Mouse (Mus musculus) thymus, postnatal 10 days (tissue): ENCODE data around the gene Rad23b.
"Not testable (repeated sequence)": the region's sequence is repeated elsewhere in the genome, so short reads cannot be mapped to it uniquely, and the experiment has no call there.

ENCODE experiments used
- DNase-seq, 2 experiments: peaks; one replicate each; pipeline ENCODE4 v3.0.0; 2021; ENCODE audit warnings: low spot score in 2 of 2

Rad23b gene

DNA sequence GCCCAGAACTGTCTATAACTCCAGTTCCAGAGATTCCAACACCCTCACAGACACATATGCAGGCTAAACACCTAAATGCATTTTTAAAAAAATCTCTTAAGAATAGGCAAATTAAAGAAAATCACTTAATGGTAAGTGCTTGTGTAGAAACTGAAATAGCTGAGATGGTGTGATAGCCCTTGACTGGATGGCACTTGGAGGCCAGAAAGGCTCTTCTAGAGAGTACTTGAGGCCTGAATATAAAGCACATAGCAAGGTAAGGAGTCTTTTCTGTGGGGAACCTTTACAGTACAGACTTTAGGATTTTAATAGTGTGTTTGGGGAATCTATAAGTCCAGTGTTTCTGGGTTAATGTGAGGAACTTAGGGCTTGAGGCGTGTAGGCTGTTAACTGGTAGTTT lies 4.2 kb downstream of the Rad23b start:
- no peak for DNase-seq

DNA sequence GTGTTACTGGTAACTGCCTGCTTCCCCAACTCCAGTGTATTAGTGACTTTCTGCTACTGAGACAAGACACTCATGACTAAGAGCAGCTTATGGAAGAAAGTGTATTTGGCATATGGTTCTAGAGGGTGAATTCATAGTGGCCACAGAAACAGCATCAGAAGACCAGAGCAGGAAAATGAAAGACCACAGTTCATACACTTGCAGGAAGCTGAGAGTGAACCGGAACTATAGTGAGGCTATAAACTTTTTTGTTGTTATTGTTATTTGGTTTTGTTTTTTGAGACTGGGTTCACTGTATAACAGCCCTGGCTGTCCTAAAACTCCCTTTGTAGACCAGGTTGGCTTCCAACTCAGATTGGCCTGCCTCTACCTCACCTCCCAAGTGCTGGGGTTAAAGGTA lies 6.0 kb downstream of the Rad23b start:
- no peak for DNase-seq

DNA sequence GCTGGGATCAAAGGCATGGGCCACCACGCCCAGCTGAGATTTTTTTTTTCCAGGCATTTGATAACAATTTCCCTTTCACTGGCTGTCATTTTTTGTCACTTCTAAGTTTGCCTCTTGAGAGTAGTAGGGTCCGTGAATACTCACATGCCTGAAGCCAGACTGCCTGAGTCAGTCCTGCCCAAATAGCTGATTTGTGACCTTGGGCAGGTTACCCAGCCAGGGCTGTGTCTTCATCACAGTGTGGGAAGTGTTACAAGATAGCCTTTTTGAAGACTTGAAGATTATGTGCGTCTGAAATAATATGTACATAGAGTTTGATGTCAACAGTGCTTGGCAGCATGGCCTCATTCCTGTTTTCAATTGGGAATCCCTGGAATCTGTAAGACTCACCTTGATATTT lies 6.9 kb downstream of the Rad23b start:
- DNase-seq = no peak

DNA sequence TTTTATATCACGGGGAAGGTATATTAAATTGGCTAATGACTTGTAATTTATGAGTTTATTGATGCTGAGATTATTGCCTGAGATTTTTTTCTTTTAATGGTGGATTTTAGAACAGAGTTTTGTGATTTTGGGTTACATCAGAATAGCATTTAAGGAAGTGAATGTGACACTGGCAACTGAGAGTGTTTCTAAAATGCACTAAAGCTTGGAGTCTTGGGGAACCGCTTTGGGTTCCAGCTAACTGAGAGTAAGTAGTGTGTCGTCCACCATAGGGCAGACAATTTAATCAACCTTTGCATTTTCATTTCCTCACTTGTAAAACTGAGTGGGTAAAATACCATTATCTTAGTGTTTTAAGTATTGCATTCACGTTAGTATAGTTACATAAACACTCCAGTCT lies 14.0 kb downstream of the Rad23b start:
- no peak for DNase-seq

DNA sequence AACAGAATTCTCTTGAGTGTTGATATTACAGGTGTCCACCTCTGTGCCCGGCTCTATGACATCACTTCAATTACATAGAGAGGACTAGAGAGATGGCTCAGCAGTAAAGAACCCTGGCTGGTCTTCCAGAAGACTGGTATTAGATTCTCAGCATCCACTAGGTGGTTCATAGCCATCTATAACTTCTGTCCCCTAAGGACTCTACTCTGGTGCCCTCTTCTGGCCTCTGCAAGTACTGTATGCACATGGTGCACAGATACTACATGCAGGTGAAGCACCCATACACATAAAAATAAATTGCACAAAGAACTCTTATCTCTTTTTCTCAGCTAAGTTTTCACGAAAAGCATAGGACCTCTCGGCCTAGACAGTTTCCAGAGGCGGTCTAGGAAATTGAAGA lies 14.5 kb downstream of the Rad23b start:
- peak; percentile 38 to 54 for DNase-seq

DNA sequence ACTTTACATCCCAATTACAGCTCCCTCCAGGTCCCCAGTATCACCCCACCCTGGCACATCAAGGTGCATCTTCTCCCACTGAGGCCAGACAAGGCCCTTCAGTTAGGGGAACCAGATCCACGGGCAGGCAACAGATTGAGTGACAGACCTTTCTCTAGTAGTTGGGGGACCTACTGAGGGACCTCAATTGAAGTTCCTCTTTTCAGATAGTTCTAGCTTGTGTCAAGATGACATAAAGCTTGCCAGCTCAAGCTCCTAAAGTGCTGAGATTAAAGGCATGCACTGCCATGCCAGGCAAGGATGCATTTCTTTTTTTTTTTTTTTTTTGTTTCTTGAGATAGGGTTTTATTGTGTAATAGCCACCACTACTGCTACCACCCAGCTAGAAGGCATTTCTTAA lies 16.2 kb downstream of the Rad23b start:
- no peak for DNase-seq

DNA sequence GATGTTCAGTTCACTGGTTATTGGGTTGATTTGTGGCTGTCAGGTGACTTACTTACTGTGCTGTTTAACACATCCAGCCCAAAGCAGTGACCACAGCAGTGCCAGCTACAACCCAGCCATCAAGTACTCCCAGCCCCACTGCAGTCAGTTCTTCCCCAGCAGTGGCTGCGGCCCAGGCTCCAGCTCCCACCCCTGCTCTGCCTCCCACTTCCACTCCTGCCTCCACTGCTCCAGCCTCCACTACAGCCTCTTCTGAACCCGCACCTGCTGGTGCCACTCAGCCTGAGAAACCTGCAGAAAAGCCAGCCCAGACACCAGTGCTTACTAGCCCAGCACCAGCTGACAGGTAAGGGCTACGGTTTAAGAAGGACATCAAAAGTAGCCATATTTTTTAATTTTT lies 20.3 kb downstream of the Rad23b start:
- no peak for DNase-seq

DNA sequence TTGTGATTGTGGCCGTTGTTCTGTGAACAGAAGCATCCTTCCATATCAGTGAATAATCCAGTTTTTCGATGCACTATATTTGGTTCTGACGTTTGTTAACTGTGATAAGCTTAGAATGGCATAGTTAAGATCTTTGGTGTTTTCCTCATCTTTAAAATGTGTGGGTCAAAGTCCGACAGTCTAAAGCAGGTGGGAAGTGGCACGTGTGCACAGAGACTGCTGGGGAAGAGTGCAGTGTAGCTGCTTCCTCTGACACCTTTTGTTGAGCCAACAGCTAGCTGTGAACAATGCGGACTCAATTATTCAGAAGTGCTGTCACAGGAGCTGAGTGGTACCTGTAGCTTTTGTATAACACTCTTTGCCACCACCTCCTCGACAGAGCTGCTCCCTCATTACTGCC lies 21.5 kb downstream of the Rad23b start:
- no peak for DNase-seq

DNA sequence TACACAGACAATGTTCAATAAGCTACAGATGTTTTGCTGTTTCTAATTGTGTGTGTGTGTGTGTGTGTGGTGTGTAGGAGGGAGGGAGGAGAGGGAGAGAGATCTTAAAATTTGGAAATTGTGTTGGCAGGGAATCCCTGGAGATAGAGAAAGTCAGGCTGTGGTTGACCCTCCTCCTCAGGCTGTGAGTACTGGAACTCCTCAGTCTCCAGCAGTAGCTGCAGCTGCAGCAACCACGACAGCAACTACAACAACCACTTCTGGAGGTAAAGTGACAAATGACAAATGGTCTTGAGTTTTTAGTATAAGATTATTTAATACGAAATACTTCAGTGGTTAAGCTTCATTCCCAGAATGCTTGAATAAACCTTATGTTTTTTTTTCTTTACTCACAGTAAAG lies 32.5 kb downstream of the Rad23b start:
- DNase-seq = no peak

DNA sequence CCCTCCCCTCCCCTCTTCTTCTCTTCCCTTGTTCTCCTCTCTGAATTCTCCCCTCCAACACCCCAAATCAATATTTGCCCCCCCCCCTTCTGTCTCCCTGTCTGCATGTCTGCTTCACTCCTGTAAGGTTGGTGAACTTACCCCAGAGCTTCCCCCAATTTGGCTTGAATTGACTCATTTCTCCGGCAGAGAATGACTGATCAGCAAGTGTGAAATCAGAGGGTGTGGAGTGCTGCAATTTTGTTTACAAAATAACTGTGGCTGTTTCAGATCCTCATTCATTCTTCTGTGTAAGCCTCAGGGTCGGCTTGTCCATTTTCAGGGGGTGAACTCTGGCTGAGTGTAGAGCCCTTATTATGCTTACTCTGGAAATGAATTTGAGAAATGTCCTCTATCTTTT lies 36.9 kb downstream of the Rad23b start:
- no peak for DNase-seq

DNA sequence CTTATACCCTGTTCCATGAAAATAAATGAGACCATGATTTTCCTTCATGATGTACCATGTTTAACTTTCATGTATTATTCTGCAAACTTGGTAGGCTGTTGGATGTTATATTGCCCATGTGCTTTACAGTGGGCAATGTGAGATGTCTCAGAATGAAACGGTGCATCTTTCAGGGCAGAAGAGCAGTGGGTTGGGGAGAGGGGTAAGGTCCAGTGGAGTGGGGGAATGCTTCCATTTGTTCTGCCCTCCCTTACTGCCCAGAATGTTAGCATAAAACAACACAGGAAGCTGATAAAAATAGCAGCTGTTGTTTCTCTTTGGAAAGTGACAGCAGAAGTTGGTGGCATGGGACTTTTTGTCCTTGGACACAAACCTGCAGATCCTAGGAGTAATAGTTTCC lies 41.6 kb downstream of the Rad23b start:
- DNase-seq = no peak

DNA sequence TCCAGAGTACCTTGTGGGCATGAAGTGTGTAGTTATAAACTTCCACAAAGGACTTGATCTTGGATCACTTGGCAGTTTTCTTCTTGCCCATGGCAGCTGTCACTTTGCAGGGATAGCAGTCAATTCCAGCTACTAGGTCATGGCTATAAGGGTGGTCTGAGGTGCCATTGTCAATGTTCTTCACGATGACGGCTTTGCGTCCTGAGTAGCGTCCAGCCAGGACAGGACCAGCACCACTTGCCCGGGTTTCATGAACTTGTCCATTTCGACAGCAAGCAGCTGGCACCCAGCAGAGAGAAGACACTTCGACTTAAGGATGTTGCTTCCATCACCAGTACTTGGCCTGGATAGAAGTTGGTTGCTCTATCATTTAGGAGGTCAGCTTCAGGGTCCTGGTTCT lies 42.6 kb downstream of the Rad23b start:
- DNase-seq = no peak

DNA sequence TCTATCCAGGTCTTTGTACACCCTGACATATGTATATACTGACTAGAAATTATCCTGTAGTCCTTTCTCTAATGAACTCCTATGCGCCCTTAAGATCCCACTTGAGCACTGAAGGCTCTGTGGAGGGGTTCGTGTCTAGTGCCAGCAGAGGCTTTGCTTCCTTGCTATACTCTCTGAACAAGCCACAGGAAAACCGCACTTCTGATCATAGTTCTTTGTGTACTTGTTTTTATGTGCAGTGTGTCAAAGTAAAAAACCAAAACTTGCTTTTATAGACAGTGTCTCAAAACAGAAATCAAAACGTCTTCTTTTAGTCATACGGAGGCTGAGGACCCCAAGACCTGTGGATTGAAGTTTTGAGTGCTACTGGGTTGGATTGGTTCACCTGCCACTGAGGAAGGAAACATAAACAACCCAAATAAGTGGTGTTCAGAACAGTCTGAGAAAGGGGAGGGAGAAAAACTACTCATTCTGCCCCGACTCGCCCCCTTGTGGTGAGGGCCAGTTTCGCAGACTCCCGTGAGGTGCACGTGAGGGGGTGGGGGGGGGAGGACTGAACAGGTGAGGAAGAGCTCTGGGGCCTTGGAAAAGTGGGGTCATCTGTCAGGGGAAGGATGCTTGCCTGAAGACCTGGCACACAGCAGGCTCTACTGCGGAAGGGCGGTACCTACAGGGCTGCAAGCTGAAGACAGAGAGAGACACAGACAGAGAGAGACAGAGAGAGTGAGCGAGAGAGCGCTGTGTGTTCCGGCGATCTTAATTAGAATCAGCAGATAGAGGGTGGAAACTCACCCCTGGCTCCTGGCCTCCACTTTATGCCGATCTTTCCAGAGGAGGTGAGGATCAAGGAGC lies 48.3 kb downstream of the Rad23b start:
- peak in 1 of 2 experiments; percentile 61 for DNase-seq

DNA sequence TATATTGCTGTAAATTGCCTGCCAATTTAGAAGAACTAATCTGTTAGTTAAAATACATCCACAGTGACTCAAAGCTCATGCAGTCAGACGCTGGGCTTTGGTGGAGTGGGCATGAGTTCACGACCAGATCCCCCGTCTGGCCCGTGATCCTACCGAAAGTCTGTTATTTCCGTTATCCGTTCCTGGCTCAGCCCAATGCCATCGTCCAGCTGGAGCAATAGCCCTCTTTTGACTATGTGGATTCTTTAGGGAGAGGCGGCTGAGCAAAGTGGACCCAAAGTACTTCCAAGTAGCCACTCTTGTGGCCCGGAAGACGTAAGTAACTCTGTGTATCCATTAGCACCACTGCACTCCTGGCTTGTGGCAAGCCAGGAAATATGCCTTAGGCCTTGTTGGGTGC lies 49.1 kb downstream of the Rad23b start:
- DNase-seq = no peak

DNA sequence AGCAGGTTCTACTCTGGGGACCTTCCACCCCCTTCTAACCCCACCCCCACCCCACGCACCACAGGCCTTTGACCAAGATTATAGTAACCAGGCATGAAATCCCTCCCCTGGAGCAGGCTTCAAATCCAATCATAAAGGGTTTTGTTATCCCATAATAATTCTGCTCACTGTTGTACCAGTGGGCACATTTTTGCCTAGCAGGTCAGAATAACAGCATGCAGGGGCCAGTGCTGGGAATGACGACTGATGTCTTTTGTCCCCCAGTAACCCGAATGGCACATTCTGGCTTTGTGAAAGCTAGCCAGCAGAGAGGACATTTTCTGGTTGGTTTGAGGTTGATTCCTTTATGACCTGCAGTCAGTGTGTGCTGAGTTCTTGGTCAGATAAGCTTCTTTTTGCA lies 55.5 kb downstream of the Rad23b start:
- DNase-seq = no peak

DNA sequence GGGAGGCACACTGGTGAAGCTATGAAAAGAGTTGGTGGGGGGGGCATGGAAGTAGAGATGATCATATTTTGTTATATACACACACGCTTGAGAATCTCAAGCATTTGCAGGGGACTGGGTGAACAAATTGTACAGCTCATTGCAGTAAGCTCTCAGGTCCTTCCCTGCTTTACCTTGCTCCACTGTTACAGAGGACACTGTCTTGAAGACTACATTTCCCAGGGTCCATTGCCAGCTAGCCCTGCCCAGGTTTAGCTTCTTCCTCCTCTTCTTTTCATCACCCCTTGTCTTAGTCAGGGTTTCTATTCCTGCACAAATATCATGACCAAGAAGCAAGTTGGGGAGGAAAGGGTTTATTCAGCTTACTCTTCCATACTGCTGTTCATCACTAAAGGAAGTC lies 56.7 kb downstream of the Rad23b start:
- DNase-seq = no peak

DNA sequence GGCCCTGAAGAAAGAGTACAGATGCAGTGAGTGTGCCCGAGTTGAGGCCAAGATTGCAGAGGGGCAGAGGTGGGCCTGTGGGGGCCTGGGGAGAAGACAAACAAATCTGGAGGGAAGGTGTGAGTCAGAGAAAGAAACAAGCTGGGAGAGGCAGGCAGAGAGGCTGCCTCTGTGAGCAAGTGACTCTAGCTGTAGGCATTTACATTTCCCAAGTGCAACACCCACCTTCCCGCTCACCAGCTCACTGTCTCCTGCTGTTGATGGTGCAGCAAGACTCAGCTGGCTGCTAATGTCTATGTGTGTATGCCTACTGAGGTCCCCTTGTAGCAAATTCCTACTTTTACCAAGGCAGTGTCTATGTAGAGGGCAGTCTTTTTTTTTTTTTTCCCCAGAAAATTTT lies 58.2 kb downstream of the Rad23b start:
- DNase-seq = no peak

DNA sequence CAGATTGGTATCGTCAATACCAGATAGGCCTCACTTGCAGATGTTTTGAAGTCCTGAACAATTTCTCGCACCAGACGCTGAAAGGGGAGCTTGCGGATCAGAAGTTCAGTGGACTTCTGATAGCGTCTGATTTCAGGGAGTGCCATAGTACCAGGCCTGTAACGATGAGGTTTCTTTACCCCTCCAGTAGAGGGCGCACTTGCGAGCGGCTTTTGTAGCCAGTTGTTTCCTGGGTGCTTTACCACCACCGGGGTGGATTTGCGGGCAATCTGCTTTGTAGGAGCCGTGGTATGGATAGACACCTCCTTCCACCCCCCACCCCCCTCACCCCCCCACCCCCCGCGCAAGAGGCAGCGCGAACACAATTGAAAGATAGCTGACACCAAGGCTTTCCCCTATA lies 59.2 kb downstream of the Rad23b start:
- peak in 1 of 2 experiments; percentile 10 for DNase-seq

DNA sequence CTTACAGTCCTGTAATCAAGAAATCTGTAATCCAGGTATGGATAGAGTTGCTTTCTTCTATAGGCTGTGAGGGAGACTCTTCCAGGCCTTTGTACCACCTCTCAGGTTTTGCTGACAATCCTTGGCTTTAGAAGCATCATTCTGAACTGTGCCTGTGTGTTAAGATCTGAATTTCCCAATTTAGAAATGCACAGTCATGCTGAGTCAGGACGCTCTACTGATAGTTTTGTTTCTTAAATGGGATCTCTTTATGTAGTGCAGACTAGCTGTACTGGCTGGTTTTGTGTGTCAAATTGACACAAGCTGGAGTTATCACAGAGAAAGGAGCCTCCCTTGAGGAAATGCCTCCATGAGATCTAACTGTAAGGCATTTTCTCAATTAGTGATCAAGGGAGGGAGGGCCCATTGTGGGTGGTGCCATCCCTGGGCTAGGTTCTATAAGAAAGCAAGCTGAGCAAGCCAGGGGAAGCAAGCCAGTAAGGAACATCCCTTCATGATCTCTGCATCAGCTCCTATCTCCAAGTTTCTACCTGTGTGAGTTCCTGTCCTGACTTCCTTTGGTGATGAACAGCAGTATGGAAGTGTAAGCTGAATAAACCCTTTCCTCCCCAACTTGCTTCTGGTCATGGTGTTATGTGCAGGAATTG lies 59.9 kb downstream of the Rad23b start:
- not testable (repeated sequence) for DNase-seq

DNA sequence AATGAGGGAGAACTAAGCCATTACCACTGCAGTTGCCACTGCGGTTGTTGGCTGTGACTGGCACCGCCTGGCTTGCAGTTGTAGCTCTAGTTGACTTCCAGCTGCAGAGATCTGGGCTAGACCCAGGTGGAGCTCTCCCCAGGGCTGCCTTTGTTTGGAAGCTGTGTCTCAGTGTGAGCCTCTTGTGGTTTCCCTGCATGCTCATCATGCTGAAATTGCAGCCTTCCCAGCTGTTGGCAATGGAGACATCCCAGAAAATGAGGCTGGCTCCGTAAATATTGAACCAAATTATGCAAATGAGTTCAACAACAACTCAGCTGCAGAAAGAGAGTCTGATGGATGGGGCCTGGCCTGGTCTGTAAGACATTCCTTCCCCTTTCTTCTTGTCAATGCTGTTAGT lies 66.0 kb downstream of the Rad23b start:
- DNase-seq = no peak

DNA sequence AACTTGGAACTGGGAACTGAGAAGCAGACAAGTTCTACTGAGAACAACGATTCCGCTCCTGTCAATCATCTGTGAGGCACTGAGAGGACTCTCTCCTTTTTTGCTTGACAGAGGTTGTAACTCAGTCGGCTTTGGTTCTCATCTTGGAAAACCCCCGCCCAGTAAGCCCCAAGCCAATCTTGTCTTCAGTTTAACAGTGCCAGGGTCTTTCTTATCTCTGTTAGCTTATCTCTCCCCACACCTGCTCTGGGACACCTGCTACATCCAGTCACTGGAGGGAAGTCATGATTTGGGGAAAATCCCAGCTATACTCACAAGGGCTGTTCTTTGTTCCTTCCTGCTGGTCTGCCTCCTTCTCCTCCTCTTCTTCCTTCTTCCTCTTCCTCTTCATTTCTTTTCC lies 76.4 kb downstream of the Rad23b start:
- DNase-seq = no peak
